8 mouse cellular contexts compared by ENCODE assay signal in genomic region chr2:124609014-124609413, GRCm38 (mm10).
DNase-seq lines count a peak whose midpoint lies in the region; ATAC-seq and TF ChIP-seq lines count a peak whose summit lies in the region.
"Had no signal": no experiment of that assay in that cellular context is flagged by ENCODE, and none has a peak within 500 bp of the region (broad histone marks: within the 10 kb centered on the region; RNA-seq: fewer than 3 reads in every experiment).

No protein-coding gene starts in this region.

- H3K36me3 ChIP-seq in lung, embryonic 15.5 days = no peaks in the 10 kb centered on the region
- no peaks in the 10 kb centered on the region for H3K36me3 ChIP-seq in forebrain, embryonic 16.5 days (ENCODE audit: control insufficient read depth, insufficient read depth)
- no peaks in the 10 kb centered on the region for H3K36me3 ChIP-seq in limb, embryonic 14.5 days (ENCODE audit: control insufficient read depth, insufficient read depth, low read length)
- no peaks in the 10 kb centered on the region for H3K36me3 ChIP-seq in stomach, embryonic 15.5 days

- H3K9ac ChIP-seq in lung, embryonic 15.5 days = peak overlapping the region; percentile 83; the same call in 1 of the 2 replicates
- no peak overlapping the region; the same call in 1 of the 2 replicates for H3K9ac ChIP-seq in forebrain, embryonic 16.5 days (replicated peaks; ENCODE audit: low read depth, low read length)
- H3K9ac ChIP-seq in limb, embryonic 14.5 days (ENCODE audit: low read depth, low read length, severe bottlenecking) = no peak overlapping the region
- no peak overlapping the region for H3K9ac ChIP-seq in stomach, embryonic 15.5 days

- H3K27me3 ChIP-seq in lung, embryonic 15.5 days = peaks cover 12% of the 10 kb centered on the region; the same call in 1 of the 2 replicates
- 0 out of 2 replicates have a peak, but pooled peaks cover 4% of the 10 kb centered on the region for H3K27me3 ChIP-seq in forebrain, embryonic 16.5 days (replicated peaks; ENCODE audit: control insufficient read depth, insufficient read depth, low read length)
- H3K27me3 ChIP-seq in limb, embryonic 14.5 days (ENCODE audit: control insufficient read depth, insufficient read depth, low read length) = peaks cover 8% of the 10 kb centered on the region; the same call in 1 of the 2 replicates
- H3K27me3 ChIP-seq in stomach, embryonic 15.5 days (replicated peaks) = no peaks in the 10 kb centered on the region

- peak overlapping the region; percentile 99 for H3K27ac ChIP-seq in lung, embryonic 15.5 days
- no peak overlapping the region; the same call in 1 of the 2 replicates for H3K27ac ChIP-seq in forebrain, embryonic 16.5 days (ENCODE audit: low read length)
- 0 out of 2 replicates have a peak overlapping the region, but pooled peaks have one; percentile 84 for H3K27ac ChIP-seq in limb, embryonic 14.5 days (replicated peaks; ENCODE audit: low read depth, low read length)
- no peak overlapping the region for H3K27ac ChIP-seq in stomach, embryonic 15.5 days

- DNase-seq in lung, postnatal 10 days = no peak
- no peak for DNase-seq in limb, embryonic 14.5 days (ENCODE audit: low spot score)
- no peak for DNase-seq in left cerebral cortex, adult 11 months (ENCODE audit: low spot score)
- no peak for DNase-seq in ovary, postnatal 36 days (ENCODE audit: low spot score)
- DNase-seq: thymus, adult 2 months had no signal

- peak overlapping the region; percentile 80 for H3K4me3 ChIP-seq in lung, embryonic 15.5 days
- H3K4me3 ChIP-seq in forebrain, embryonic 16.5 days (replicated peaks; ENCODE audit: low read length) = peak overlapping the region; percentile 89; the same call in 1 of the 2 replicates
- peak overlapping the region; percentile 81 for H3K4me3 ChIP-seq in limb, embryonic 14.5 days (replicated peaks; ENCODE audit: low read length)
- peak overlapping the region; percentile 81; the same call in 1 of the 2 replicates for H3K4me3 ChIP-seq in stomach, embryonic 15.5 days (replicated peaks)

- peak overlapping the region; percentile 90 for H3K4me2 ChIP-seq in lung, embryonic 15.5 days
- H3K4me2 ChIP-seq in forebrain, embryonic 16.5 days (ENCODE audit: low read length) = peak overlapping the region; percentile 91
- peak overlapping the region; percentile 90; the same call in 1 of the 2 replicates for H3K4me2 ChIP-seq in limb, embryonic 14.5 days (replicated peaks; ENCODE audit: low read depth, low read length, severe bottlenecking)
- peak overlapping the region; percentile 83 for H3K4me2 ChIP-seq in stomach, embryonic 15.5 days

- H3K4me1 ChIP-seq in lung, embryonic 15.5 days = peaks cover 22% of the 10 kb centered on the region
- peaks cover 24% of the 10 kb centered on the region for H3K4me1 ChIP-seq in forebrain, embryonic 16.5 days (replicated peaks; ENCODE audit: control insufficient read depth, insufficient read depth, low read length)
- no peaks in the 10 kb centered on the region for H3K4me1 ChIP-seq in limb, embryonic 14.5 days (ENCODE audit: control insufficient read depth, insufficient read depth, low read length)
- H3K4me1 ChIP-seq in stomach, embryonic 15.5 days = peaks cover 8% of the 10 kb centered on the region; the same call in 1 of the 2 replicates

- no peaks in the 10 kb centered on the region for H3K9me3 ChIP-seq in lung, embryonic 15.5 days
- H3K9me3 ChIP-seq in forebrain, embryonic 16.5 days (ENCODE audit: control insufficient read depth, low read length) = no peaks in the 10 kb centered on the region
- H3K9me3 ChIP-seq in limb, embryonic 14.5 days (ENCODE audit: control insufficient read depth, low read length) = no peaks in the 10 kb centered on the region
- H3K9me3 ChIP-seq in stomach, embryonic 15.5 days = no peaks in the 10 kb centered on the region

- no peak for TF ChIP-seq POLR2A in limb, embryonic 14.5 days (IDR thresholded peaks at IDR 0.05; ENCODE audit: borderline replicate concordance, extremely low read depth, insufficient read depth, insufficient read length)

- 15% methylated on average over 5 of the region's 5 CpGs for WGBS in lung, embryonic 15.5 days
- WGBS in forebrain, embryonic 16.5 days = 18% methylated on average over 5 of the region's 5 CpGs
- WGBS in limb, embryonic 14.5 days = 18% methylated on average over 5 of the region's 5 CpGs
- WGBS in stomach, embryonic 15.5 days = 22% methylated on average over 5 of the region's 5 CpGs

- no peak for ATAC-seq in lung, embryonic 15.5 days (ENCODE audit: borderline replicate concordance, extremely low read depth, low FRiP score, low TSS enrichment)
- no peak for ATAC-seq in forebrain, embryonic 16.5 days
- no peak for ATAC-seq in limb, embryonic 14.5 days (ENCODE audit: low FRiP score, low read depth)
- ATAC-seq in stomach, embryonic 15.5 days (ENCODE audit: insufficient read depth, low FRiP score, low read depth) = no peak

Comparison
In these comparisons a context has a peak if more than half of its experiments do, and no peak if none do; other contexts are left out.
1. H3K27ac ChIP-seq: peak in lung, embryonic 15.5 days (single experiment) and limb, embryonic 14.5 days (single experiment); none in forebrain, embryonic 16.5 days (single experiment) and stomach, embryonic 15.5 days (single experiment).
2. Peak in every context shown above with its lines, with median percentiles within 50 percentile points of each other: H3K4me2 ChIP-seq and H3K4me3 ChIP-seq.